Mouse (Mus musculus) mesoderm, embryonic 11.5 days (tissue): ENCODE measurements around the gene Rcan1.
A peak's percentile ranks its signal among the peaks of the same experiment; 100 is the strongest.

Source experiments
- DNase-seq: peaks from one replicate; pipeline ENCODE4 v3.0.0-alpha.2; 2012; ENCODE audit warnings: low read depth, low spot score

Rcan1 gene

DNA sequence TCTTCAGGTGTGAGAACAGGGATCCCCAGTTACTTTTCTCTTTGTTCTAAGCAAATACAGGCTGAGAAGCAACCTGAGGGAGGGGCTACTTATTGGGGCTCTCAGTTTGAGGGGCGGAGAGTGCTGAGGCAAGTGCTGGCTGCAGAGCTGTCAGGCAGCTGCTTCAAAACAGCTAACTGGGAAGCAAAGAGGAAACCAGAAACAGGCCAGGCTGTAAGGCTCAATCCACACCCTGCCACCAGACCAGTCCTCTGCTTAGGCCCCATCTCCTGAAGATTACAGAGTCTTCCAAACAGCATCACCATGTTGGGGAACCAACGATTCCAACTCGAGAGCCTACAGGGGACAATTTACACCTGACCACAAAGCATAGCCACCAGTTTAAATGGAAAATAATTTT lies 2.2 kb upstream of the Rcan1 start:
- DNase-seq = no peak

DNA sequence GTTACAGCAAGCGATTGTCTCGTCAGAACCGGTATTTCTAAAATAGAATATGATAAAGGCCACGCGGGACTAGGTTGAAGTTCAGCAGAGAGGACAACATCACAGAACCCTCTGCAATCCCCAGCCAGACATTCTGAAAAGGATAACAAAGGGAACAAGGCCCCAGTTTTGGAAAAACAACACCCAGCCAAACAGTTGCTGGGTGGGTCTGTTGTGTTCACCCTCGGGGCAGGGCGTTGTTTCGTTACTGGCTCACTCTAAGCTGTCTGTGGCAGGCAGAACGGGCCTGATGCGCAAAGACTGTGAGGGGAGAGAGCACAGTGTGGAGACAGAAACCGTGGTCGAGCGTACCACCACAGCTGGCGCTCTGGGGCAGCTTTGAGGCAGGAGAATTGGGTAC lies 2.2 kb downstream of the Rcan1 start:
- no peak for DNase-seq

GRCm38 (mm10) chr16:92467041-92467440 lies 3.6 kb downstream of the Rcan1 start:
- no peak for DNase-seq

GRCm38 (mm10) chr16:92465642-92466526 lies 4.8 kb downstream of the Rcan1 start:
- peak; percentile 99 for DNase-seq

GRCm38 (mm10) chr16:92465226-92465625 lies 5.4 kb downstream of the Rcan1 start:
- DNase-seq = no peak

DNA sequence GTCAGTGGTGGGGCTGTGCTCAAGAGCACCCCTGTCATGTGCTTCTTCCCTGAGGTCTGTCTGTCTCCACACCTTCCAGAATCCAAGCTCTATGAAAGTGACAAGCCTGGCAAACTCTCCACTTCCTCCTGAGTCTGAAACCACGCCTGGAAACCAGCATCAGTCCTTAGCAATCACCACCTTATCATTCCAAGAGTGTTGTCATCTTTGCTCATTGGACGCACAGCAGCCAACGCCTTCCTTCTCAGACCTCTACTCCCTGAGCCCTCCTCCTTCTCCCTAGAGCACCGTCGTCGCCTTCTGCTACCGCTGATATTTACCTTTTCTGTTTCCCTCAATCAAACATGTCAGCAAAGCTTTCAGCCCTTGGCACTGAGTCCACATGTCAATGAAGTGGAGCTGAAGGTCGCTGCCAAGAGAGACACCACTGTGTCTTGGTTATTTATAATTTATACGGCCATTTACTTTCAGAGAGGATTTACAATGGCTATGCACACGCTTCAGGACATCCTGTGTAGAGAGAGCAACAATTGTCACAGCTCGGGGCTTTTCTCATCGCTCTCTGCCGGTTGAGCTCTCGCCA lies 6.2 kb downstream of the Rcan1 start:
- DNase-seq = no peak

- DNase-seq = no peak
These were observed 9.3 kb downstream of the Rcan1 start for GRCm38 (mm10) chr16:92461412-92461811.

- DNase-seq = peak; percentile 79
These were observed 13.1 kb downstream of the Rcan1 start for GRCm38 (mm10) chr16:92457594-92457993.

- DNase-seq = no peak
These were observed 14.7 kb downstream of the Rcan1 start for GRCm38 (mm10) chr16:92455969-92456368.

- DNase-seq = no peak
These were observed 15.2 kb downstream of the Rcan1 start for GRCm38 (mm10) chr16:92455488-92455887.

DNA sequence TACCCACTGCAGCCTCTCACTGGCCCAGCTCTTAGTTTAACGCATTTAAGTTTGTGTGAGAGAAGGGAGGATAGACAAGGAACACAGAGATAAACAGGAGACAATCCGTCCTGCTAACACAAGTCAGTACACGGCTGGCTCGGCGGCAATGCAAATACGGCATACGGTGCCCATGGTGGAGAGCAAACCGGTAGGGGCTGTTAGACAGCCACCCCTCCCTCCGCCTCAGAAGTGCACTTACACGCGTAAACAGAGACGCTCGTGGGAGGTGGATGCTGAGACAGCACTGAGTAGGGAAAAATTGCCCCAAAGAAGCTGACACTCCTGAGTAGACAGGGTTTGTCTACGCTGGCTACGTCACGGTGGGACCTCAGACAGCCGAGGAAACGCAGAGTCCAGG lies 16.2 kb downstream of the Rcan1 start:
- DNase-seq = no peak

- DNase-seq = no peak
These were observed 16.7 kb downstream of the Rcan1 start for GRCm38 (mm10) chr16:92454002-92454401.

DNA sequence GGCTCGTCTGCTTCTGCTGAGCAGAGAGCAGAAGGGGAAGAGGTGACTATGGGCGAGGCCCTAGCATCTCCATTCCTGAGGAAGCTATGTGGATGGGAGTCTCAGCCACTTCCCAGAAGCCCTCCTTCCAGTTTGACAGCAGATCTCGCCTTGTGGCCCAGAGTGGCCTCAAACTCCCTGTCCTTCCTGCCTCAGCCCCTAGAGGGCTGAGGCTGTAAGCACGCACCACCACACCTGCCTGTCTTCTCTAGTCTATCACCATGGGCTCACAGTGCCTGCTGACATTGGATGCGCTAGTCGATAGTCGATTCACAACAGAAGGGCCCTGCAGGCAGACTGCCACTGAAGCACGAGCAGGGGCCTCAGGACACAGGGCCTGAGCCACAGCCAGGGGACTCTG lies 18.1 kb downstream of the Rcan1 start:
- DNase-seq = peak; percentile 20

DNA sequence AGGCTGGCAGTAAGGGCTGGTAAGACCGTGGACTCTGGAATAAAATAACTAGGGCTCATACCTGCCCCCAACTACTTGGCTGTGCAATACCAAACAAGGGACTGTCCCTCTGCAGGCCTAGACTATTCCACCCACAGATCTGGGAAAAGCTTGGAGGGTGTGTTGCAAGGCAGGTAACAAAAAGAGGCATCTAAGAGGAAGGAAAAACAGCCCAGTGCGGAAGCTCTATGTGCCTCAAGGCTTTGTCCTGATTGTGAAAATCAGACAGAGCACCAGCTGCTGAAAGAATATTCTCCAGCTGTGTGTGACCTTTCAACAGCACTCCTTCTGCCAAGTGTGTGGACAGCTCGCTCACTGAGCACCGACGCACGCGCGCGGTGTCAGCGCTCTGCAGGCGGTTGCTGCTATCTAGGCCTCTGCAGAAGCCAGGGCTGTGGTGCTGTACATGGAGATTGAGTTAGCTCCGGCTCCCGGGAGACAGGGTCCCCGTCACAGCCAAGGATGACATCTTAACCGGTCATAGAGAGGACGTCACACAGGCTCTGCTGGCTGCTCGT lies 19.1 kb downstream of the Rcan1 start:
- no peak for DNase-seq

DNA sequence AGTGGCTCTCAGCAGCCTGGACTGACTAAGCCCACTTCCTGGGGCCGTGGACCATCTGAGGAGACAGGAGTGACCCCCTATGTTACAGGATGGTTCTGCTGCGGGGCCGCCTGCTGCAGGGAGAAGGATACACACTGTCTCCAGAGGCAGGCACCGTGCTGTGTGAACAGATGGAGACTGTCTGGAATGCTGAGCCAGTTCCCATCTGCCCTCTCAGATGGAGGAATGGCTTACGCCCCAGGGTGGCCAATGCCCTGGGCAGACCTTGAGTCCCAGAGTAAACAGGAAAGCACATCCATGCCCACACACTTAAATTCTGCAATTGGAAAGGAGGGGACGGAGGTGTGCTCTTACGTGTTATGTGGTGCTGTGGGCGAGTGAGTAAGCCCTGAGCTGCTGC lies 20.3 kb downstream of the Rcan1 start:
- DNase-seq = no peak

- no peak for DNase-seq
These were observed 21.6 kb downstream of the Rcan1 start for GRCm38 (mm10) chr16:92449080-92449479.

- peak; percentile 50 for DNase-seq
These were observed 25.3 kb downstream of the Rcan1 start for GRCm38 (mm10) chr16:92445377-92445776.

DNA sequence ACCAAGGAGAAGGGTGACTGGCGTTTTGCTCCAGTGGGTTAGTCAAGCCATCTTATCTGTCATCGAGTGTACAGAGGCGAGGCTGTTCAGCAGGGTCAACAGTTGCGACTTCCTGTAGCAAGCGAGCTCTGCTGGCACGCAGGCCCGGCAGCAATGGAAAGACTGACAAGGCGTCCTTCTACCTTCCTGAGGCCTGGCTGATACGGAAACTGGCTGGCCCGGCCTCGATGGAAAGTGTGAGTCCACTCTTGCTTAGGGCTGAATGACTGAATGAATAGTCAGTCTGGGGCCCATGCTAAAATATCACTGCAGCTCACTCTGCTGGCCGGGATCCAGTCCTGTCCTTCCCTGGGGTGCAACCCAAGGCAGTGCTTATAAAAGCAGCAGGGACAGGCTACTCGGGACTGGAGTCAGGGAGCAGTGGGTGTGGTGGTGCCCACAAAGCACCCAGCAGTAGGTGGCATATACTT lies 27.0 kb downstream of the Rcan1 start:
- no peak for DNase-seq

DNA sequence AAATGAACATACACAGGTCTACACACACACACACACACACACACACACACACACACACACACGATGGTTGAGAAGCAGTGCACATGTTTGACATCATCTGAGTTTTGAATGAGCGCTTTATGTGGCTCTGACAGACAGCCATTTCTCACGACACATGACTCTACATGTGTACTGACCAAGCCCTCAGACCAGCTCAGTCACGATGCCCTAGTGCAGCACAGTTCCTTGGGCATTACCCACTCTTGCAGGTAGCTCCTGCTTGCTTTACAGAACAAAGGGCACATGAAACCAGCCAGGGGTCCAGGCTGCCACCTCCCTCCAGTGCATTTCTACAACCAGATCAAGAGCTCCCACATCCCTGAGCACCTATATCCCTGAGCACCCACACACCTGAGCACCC lies 27.7 kb downstream of the Rcan1 start:
- DNase-seq = no peak

DNA sequence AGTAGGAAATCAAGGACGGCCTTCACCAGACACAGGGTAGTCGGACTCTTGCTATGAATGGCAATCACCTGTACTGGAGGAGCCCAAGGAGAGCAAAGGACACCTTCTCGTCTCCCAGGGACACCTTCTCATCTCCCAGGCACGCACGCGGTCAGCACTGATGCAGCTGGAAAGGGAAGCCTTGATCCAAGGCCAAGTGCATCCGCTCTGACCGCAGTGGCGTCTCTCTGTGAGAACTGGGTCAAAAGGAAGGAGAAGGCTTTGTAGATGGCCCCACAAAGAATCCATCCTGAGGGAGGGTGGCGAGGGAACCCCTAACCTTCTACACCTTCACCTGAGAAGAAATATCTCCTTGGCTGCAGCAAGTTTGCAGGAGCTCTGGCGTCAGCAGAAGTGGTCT lies 28.5 kb downstream of the Rcan1 start:
- no peak for DNase-seq

GRCm38 (mm10) chr16:92441203-92441602 lies 29.5 kb downstream of the Rcan1 start:
- DNase-seq = no peak

DNA sequence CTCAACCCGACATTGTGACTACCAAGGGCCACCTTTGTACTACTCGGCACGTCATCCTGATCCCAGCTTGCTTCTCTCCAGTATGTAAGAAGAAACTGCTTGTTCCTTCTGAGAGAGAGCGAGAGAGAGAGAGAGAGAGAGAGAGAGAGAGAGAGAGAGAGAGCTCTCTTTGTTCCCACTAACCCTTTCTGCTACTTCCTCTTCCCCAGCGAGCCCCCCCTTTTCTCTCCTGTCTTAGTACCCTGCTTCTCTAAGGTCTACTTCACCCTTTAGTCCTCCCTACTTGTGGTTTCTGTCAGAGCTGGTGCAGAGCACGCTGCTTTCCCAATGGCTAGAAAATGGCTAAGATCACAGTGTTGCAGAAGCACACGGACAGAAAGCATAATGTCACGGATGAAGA lies 30.4 kb downstream of the Rcan1 start:
- DNase-seq = no peak

DNA sequence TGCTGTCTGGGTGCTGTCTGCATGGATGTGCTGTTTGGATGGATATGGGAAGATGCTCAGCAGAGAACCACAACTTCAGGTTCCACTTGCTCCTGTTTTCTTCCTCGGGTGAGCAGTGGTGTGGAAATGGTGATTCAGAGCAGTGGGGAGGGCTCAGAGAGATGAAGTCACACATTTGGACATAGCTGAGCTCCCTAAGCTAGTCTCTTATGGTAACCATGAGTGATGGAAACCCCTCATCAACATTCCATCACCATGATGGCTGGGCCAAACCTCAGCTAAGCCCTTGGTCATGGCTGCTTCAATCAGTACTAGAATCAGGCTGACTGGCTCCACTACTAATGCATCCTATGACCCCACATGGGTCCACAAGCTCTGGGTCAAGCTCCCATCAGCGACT lies 30.9 kb downstream of the Rcan1 start:
- no peak for DNase-seq
